21 mouse cellular contexts compared by ENCODE assay signal in the genomic region with DNA sequence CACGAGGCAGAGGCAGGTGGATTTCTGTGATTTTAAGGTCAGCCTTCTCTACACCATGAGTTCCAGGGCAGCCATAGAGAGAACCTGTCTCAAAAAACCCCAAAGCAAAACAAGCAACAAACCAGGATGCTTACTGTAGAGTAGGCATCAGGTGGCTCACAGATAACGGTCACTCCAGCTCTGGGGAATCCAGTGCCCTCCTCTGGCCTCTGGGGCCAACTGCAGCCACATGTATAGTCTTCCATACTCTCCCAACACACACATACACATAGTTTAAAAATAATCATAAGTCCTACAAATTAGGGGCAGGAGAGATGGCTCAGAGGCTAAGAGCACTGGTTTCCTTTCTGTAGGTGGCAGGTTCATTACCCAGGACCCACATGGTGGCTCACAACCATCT.
DNase-seq lines count a peak whose midpoint lies in the region; ATAC-seq and TF ChIP-seq lines count a peak whose summit lies in the region.
"Had no signal": no experiment of that assay in that cellular context is flagged by ENCODE, and none has a peak within 500 bp of the region (broad histone marks: within the 10 kb centered on the region; RNA-seq: fewer than 3 reads in every experiment).

No protein-coding gene starts in this region.

- POLR2A ChIA-PET in Patski (lab: Charles Lee) = no interaction called here

- H3K9ac ChIP-seq in kidney, embryonic 16.5 days (replicated peaks; ENCODE audit: low read length) = no peak overlapping the region
- no peak overlapping the region for H3K9ac ChIP-seq in midbrain, postnatal 0 days (replicated peaks; ENCODE audit: low read length, poor library complexity, severe bottlenecking)
- H3K9ac ChIP-seq in midbrain, embryonic 11.5 days (ENCODE audit: low read length) = no peak overlapping the region
- no peak overlapping the region for H3K9ac ChIP-seq in heart, embryonic 12.5 days
- H3K9ac ChIP-seq: embryonic facial prominence, embryonic 15.5 days; limb, embryonic 12.5 days; midbrain, embryonic 12.5 days; neural tube, embryonic 12.5 days had no signal

- TF ChIP-seq CTCF in kidney, adult 2 months (conservative IDR thresholded peaks at IDR 0.05; ENCODE audit: insufficient read depth, insufficient read length, low read depth, low read length) = peak; percentile 27
- 0 out of 2 replicates have a peak, but pooled peaks have one; percentile 12 for TF ChIP-seq CTCF in midbrain, postnatal 0 days (IDR thresholded peaks at IDR 0.05)
- peak; percentile 43 for TF ChIP-seq CTCF in Patski (IDR thresholded peaks at IDR 0.05)

- H3K36me3 ChIP-seq in kidney, adult 2 months (ENCODE audit: control insufficient read depth, insufficient read depth, low read length) = peaks cover 2% of the 10 kb centered on the region; the same call in 1 of the 2 replicates
- H3K36me3 ChIP-seq in kidney, embryonic 16.5 days (ENCODE audit: insufficient read depth, low read length) = no peaks in the 10 kb centered on the region
- no peaks in the 10 kb centered on the region for H3K36me3 ChIP-seq in midbrain, postnatal 0 days (ENCODE audit: insufficient read depth, low read length)
- H3K36me3 ChIP-seq in midbrain, embryonic 11.5 days (ENCODE audit: control insufficient read depth, insufficient read depth, low read length) = no peaks in the 10 kb centered on the region
- peaks cover 4% of the 10 kb centered on the region; the same call in 1 of the 2 replicates for H3K36me3 ChIP-seq in splenic B cell, adult 2 months (ENCODE audit: control insufficient read depth, insufficient read depth, low read length, poor library complexity, severe bottlenecking)
- H3K36me3 ChIP-seq in heart, embryonic 12.5 days = 0 out of 2 replicates have a peak, but pooled peaks cover 6% of the 10 kb centered on the region
- H3K36me3 ChIP-seq: embryonic facial prominence, embryonic 15.5 days; limb, embryonic 12.5 days had no signal

- CTCF ChIA-PET in Patski (lab: Charles Lee) = no interaction called here

- H3K9me3 ChIP-seq in kidney, embryonic 16.5 days (ENCODE audit: low read length) = no peaks in the 10 kb centered on the region
- H3K9me3 ChIP-seq in midbrain, postnatal 0 days (ENCODE audit: low read length) = no peaks in the 10 kb centered on the region
- H3K9me3 ChIP-seq in midbrain, embryonic 11.5 days (ENCODE audit: control insufficient read depth, low read length) = no peaks in the 10 kb centered on the region
- no peaks in the 10 kb centered on the region for H3K9me3 ChIP-seq in heart, embryonic 12.5 days (replicated peaks)
- H3K9me3 ChIP-seq: embryonic facial prominence, embryonic 15.5 days; forebrain, embryonic 10.5 days; limb, embryonic 12.5 days; midbrain, embryonic 12.5 days; neural tube, embryonic 12.5 days had no signal

- DNase-seq in kidney, adult 2 months = no peak
- no peak for DNase-seq in midbrain, postnatal 0 days (ENCODE audit: low spot score)
- DNase-seq in midbrain, embryonic 11.5 days (ENCODE audit: low spot score, missing footprints) = no peak
- no peak for DNase-seq in Patski (ENCODE audit: low read depth, low spot score)
- peak; percentile 8 for DNase-seq in splenic B cell, adult 2 months (ENCODE audit: low read depth, low spot score)
- DNase-seq in urinary bladder, postnatal 10 days (ENCODE audit: low spot score) = no peak
- DNase-seq: adrenal gland, postnatal 25 days; cerebellum, adult 18-20 months; cerebellum, postnatal 25 days; heart, adult 11 months; kidney, adult 8-10 months; kidney, postnatal 4 days; lung, adult 18-20 months; lung, postnatal 36 days had no signal

- no peak overlapping the region for H3K4me2 ChIP-seq in kidney, embryonic 16.5 days (replicated peaks; ENCODE audit: low read depth, low read length)
- no peak overlapping the region for H3K4me2 ChIP-seq in midbrain, postnatal 0 days (ENCODE audit: low read depth, low read length, poor library complexity, severe bottlenecking)
- H3K4me2 ChIP-seq in midbrain, embryonic 11.5 days = no peak overlapping the region
- H3K4me2 ChIP-seq in heart, embryonic 12.5 days = no peak overlapping the region
- H3K4me2 ChIP-seq: embryonic facial prominence, embryonic 15.5 days; limb, embryonic 12.5 days; midbrain, embryonic 12.5 days; neural tube, embryonic 12.5 days had no signal

- 81% methylated on average over 2 of the region's 2 CpGs for whole genome bisulfite sequencing in kidney, adult 2 months
- 91% methylated on average over 2 of the region's 2 CpGs for WGBS in kidney, embryonic 16.5 days
- WGBS in midbrain, postnatal 0 days = 57% methylated on average over 2 of the region's 2 CpGs
- 69% methylated on average over 2 of the region's 2 CpGs for WGBS in midbrain, embryonic 11.5 days
- WGBS in heart, embryonic 12.5 days = 70% methylated on average over 2 of the region's 2 CpGs

- no peak overlapping the region for H3K4me3 ChIP-seq in kidney, adult 2 months (ENCODE audit: insufficient read depth, low read depth, low read length)
- no peak overlapping the region for H3K4me3 ChIP-seq in kidney, embryonic 16.5 days (ENCODE audit: low read length)
- no peak overlapping the region for H3K4me3 ChIP-seq in midbrain, postnatal 0 days (ENCODE audit: low read depth, low read length)
- no peak overlapping the region for H3K4me3 ChIP-seq in midbrain, embryonic 11.5 days (ENCODE audit: low read depth, low read length)
- H3K4me3 ChIP-seq in heart, embryonic 12.5 days = no peak overlapping the region
- H3K4me3 ChIP-seq: embryonic facial prominence, embryonic 15.5 days; forebrain, embryonic 10.5 days; limb, embryonic 12.5 days; midbrain, embryonic 12.5 days; neural tube, embryonic 12.5 days had no signal

- H3K27me3 ChIP-seq in kidney, adult 2 months (replicated peaks; ENCODE audit: control insufficient read depth, insufficient read depth, low read length) = no peaks in the 10 kb centered on the region
- H3K27me3 ChIP-seq in kidney, embryonic 16.5 days (ENCODE audit: insufficient read depth, low read length) = no peaks in the 10 kb centered on the region
- no peaks in the 10 kb centered on the region for H3K27me3 ChIP-seq in midbrain, postnatal 0 days (ENCODE audit: insufficient read depth, low read length)
- H3K27me3 ChIP-seq in midbrain, embryonic 11.5 days (ENCODE audit: control insufficient read depth, insufficient read depth, low read length) = no peaks in the 10 kb centered on the region
- H3K27me3 ChIP-seq in Patski = no peaks in the 10 kb centered on the region
- no peaks in the 10 kb centered on the region for H3K27me3 ChIP-seq in splenic B cell, adult 2 months (ENCODE audit: control insufficient read depth, insufficient read depth, low read length, poor library complexity, severe bottlenecking)
- H3K27me3 ChIP-seq in heart, embryonic 12.5 days (replicated peaks) = no peaks in the 10 kb centered on the region
- H3K27me3 ChIP-seq: embryonic facial prominence, embryonic 15.5 days; limb, embryonic 12.5 days; midbrain, embryonic 12.5 days; neural tube, embryonic 12.5 days had no signal

- H3K27ac ChIP-seq in kidney, adult 2 months (ENCODE audit: insufficient read depth, low read depth, low read length) = no peak overlapping the region
- no peak overlapping the region for H3K27ac ChIP-seq in kidney, embryonic 16.5 days (ENCODE audit: low read length)
- H3K27ac ChIP-seq in midbrain, postnatal 0 days (ENCODE audit: low read depth, low read length) = no peak overlapping the region
- no peak overlapping the region for H3K27ac ChIP-seq in midbrain, embryonic 11.5 days (ENCODE audit: low read depth, low read length)
- no peak overlapping the region for H3K27ac ChIP-seq in heart, embryonic 12.5 days (ENCODE audit: poor library complexity, severe bottlenecking)
- H3K27ac ChIP-seq: embryonic facial prominence, embryonic 15.5 days; forebrain, embryonic 10.5 days; limb, embryonic 12.5 days; midbrain, embryonic 12.5 days; neural tube, embryonic 12.5 days had no signal

- no peak for TF ChIP-seq POLR2A in kidney, adult 2 months (IDR thresholded peaks at IDR 0.05; ENCODE audit: low read depth, low read length)

- ATAC-seq in kidney, embryonic 16.5 days (ENCODE audit: low FRiP score, low TSS enrichment) = no peak
- ATAC-seq in midbrain, postnatal 0 days (ENCODE audit: low FRiP score) = no peak
- ATAC-seq in midbrain, embryonic 11.5 days (ENCODE audit: low FRiP score) = no peak
- no peak for ATAC-seq in Patski
- ATAC-seq in heart, embryonic 12.5 days (ENCODE audit: insufficient number of reproducible peaks, low FRiP score) = no peak

- peaks cover 3% of the 10 kb centered on the region; the same call in 1 of the 2 replicates for H3K4me1 ChIP-seq in kidney, adult 2 months (ENCODE audit: control insufficient read depth, insufficient read depth, low read length)
- peaks cover 4% of the 10 kb centered on the region for H3K4me1 ChIP-seq in kidney, embryonic 16.5 days (ENCODE audit: insufficient read depth, low read length)
- H3K4me1 ChIP-seq in midbrain, postnatal 0 days (ENCODE audit: insufficient read depth, low read length) = no peaks in the 10 kb centered on the region
- peaks cover 8% of the 10 kb centered on the region; the same call in 1 of the 2 replicates for H3K4me1 ChIP-seq in midbrain, embryonic 11.5 days (ENCODE audit: control insufficient read depth, insufficient read depth, low read length)
- 0 out of 2 replicates have a peak, but pooled peaks cover 4% of the 10 kb centered on the region for H3K4me1 ChIP-seq in heart, embryonic 12.5 days (replicated peaks)
- H3K4me1 ChIP-seq: embryonic facial prominence, embryonic 15.5 days had no signal

- in situ Hi-C loops in Patski (cut with MboI; ENCODE audit: low pct_unique_long_range_greater_than_20kb) = no loop called here
